Mouse (Mus musculus) embryonic facial prominence, embryonic 12.5 days (tissue): ENCODE data around the gene Rgp1. TPM values are rescaled to one million over a fixed set of nuclear protein-coding genes. Genes with fewer than 3 reads are reported as not detected.
A peak's percentile ranks its signal among the peaks of the same experiment; 100 is the strongest.

Experiments
- ATAC-seq: fragments of 200-750 bp; cut with Nextera tagmentation; 2 replicates; pipeline ENCODE4 v1.8.0; 2017; ENCODE audit not compliant: insufficient number of reproducible peaks, insufficient read depth, low FRiP score, low TSS enrichment
- H3K27ac ChIP-seq: fragments of 300-500 bp; sonication (generic); 2 replicates; pipeline ENCODE4 v1.5.1; 2016; ENCODE audit warnings: mild to moderate bottlenecking
- H3K27me3 ChIP-seq: fragments of 300-500 bp; sonication (generic); 2 replicates; pipeline ENCODE4 v1.6.1; 2016; ENCODE audit warnings: mild to moderate bottlenecking, moderate library complexity
- H3K36me3 ChIP-seq: fragments of 300-500 bp; sonication (generic); 2 replicates; pipeline ENCODE4 v1.6.1; 2016; ENCODE audit warnings: mild to moderate bottlenecking
- H3K4me1 ChIP-seq: fragments of 300-500 bp; sonication (generic); 2 replicates; pipeline ENCODE4 v1.6.1; 2016
- H3K4me2 ChIP-seq: fragments of 300-500 bp; sonication (generic); replicated peaks from 2 replicates; pipeline ENCODE4 v1.6.1; 2016; ENCODE audit warnings: mild to moderate bottlenecking, moderate library complexity
- H3K4me3 ChIP-seq: fragments of 300-500 bp; sonication (generic); 2 replicates; pipeline ENCODE4 v1.5.1; 2016; ENCODE audit warnings: mild to moderate bottlenecking
- H3K9ac ChIP-seq: fragments of 300-500 bp; sonication (generic); 2 replicates; pipeline ENCODE4 v1.6.1; 2016; ENCODE audit warnings: mild to moderate bottlenecking, moderate library complexity
- H3K9me3 ChIP-seq: fragments of 300-500 bp; sonication (generic); 2 replicates; pipeline ENCODE4 v1.6.1; 2016; ENCODE audit warnings: mild to moderate bottlenecking, moderate library complexity
- WGBS: fragments of 180-500 bp; shearing (Covaris S2); methylation state at CpG from one replicate; pipeline ENCODE4 v1.1.7; 2016; 5-methylcytosine and 5-hydroxymethylcytosine counted together
- polyA plus RNA-seq: library from polyadenylated mRNA; unstranded; fragments of >200 nt; fragmentation: Nextera tagmentation; extraction: Ambion mirVana; gene quantifications from 2 replicates; pipeline ENCODE4 v1.2.1, GENCODE M21; 2016

The Rgp1 gene
- polyA plus RNA-seq, 1 experiment from 2014 or later, result 33.8 TPM

GRCm38 (mm10) chr4:43563601-43563875 lies 15.0 kb upstream of the Rgp1 start:
- peak overlapping the region; percentile 82 for H3K4me2 ChIP-seq
- no peaks in the 10 kb centered on the region for H3K27me3 ChIP-seq
- peak overlapping the region; percentile 93 for H3K4me3 ChIP-seq
- ATAC-seq, result no peak
- no peaks in the 10 kb centered on the region for H3K9me3 ChIP-seq
- H3K36me3 ChIP-seq, result peaks cover 40% of the 10 kb centered on the region
- H3K9ac ChIP-seq, result peak overlapping the region; percentile 95; the same call in 1 of the 2 replicates
- WGBS, result 84% methylated on average over 4 of the region's 4 CpGs
- H3K27ac ChIP-seq, result no peak overlapping the region
- H3K4me1 ChIP-seq, result peaks cover 39% of the 10 kb centered on the region

- H3K4me2 ChIP-seq, result 0 out of 2 replicates have a peak overlapping the region, but pooled peaks have one; percentile 2
- H3K36me3 ChIP-seq, result peaks cover 47% of the 10 kb centered on the region
- no peaks in the 10 kb centered on the region for H3K9me3 ChIP-seq
- no peak overlapping the region for H3K9ac ChIP-seq
- ATAC-seq, result no peak
- 0 out of 2 replicates have a peak overlapping the region, but pooled peaks have one; percentile 13 for H3K4me3 ChIP-seq
- WGBS, result 51% methylated on average over 2 of the region's 2 CpGs
- no peaks in the 10 kb centered on the region for H3K27me3 ChIP-seq
- no peak overlapping the region for H3K27ac ChIP-seq
- peaks cover 32% of the 10 kb centered on the region for H3K4me1 ChIP-seq
Measured at GRCm38 (mm10) chr4:43564231-43564630, 14.3 kb upstream of the Rgp1 start.

GRCm38 (mm10) chr4:43567140-43567539 lies 11.4 kb upstream of the Rgp1 start:
- Histone ChIP-seq H3K9me3 (no peaks in the 10 kb centered on the region), H3K9ac (no peak overlapping the region), H3K4me3 (no peak overlapping the region), H3K27me3 (no peaks in the 10 kb centered on the region), H3K27ac (no peak overlapping the region), H3K4me1 (peaks cover 10% of the 10 kb centered on the region), H3K4me2 (no peak overlapping the region), H3K36me3 (peaks cover 76% of the 10 kb centered on the region)
- ATAC-seq, result no peak
- 97% methylated on average over 9 of the region's 9 CpGs for WGBS

GRCm38 (mm10) chr4:43571395-43572045 lies 7.0 kb upstream of the Rgp1 start:
- H3K27me3 ChIP-seq, result no peaks in the 10 kb centered on the region
- H3K4me1 ChIP-seq, result peaks cover 17% of the 10 kb centered on the region
- no peak overlapping the region for H3K4me2 ChIP-seq
- WGBS, result 84% methylated on average over 6 of the region's 6 CpGs
- H3K9ac ChIP-seq, result no peak overlapping the region
- no peaks in the 10 kb centered on the region for H3K9me3 ChIP-seq
- H3K4me3 ChIP-seq, result no peak overlapping the region
- ATAC-seq, result no peak
- peaks cover 80% of the 10 kb centered on the region for H3K36me3 ChIP-seq
- H3K27ac ChIP-seq, result no peak overlapping the region

- no peak overlapping the region for H3K4me3 ChIP-seq
- H3K27ac ChIP-seq, result no peak overlapping the region
- H3K27me3 ChIP-seq, result no peaks in the 10 kb centered on the region
- no peak overlapping the region for H3K4me2 ChIP-seq
- no peak for ATAC-seq
- H3K4me1 ChIP-seq, result peaks cover 32% of the 10 kb centered on the region
- H3K36me3 ChIP-seq, result peaks cover 60% of the 10 kb centered on the region
- 89% methylated on average over 4 of the region's 4 CpGs for WGBS
- no peaks in the 10 kb centered on the region for H3K9me3 ChIP-seq
- H3K9ac ChIP-seq, result no peak overlapping the region
Measured at GRCm38 (mm10) chr4:43573561-43573960, 5.0 kb upstream of the Rgp1 start.

- no peak overlapping the region for H3K9ac ChIP-seq
- H3K36me3 ChIP-seq, result peaks cover 42% of the 10 kb centered on the region
- H3K27me3 ChIP-seq, result no peaks in the 10 kb centered on the region
- no peak overlapping the region for H3K4me2 ChIP-seq
- no peak overlapping the region for H3K27ac ChIP-seq
- H3K4me3 ChIP-seq, result no peak overlapping the region
- 79% methylated on average over 2 of the region's 2 CpGs for WGBS
- peaks cover 40% of the 10 kb centered on the region for H3K4me1 ChIP-seq
- H3K9me3 ChIP-seq, result no peaks in the 10 kb centered on the region
- ATAC-seq, result no peak
Measured at GRCm38 (mm10) chr4:43575356-43575755, 3.2 kb upstream of the Rgp1 start.

GRCm38 (mm10) chr4:43577237-43577881 lies 1.2 kb upstream of the Rgp1 start:
- no peaks in the 10 kb centered on the region for H3K9me3 ChIP-seq
- H3K27me3 ChIP-seq, result no peaks in the 10 kb centered on the region
- no peak overlapping the region for H3K27ac ChIP-seq
- 47% methylated on average over 8 of the region's 8 CpGs for WGBS
- peaks cover 40% of the 10 kb centered on the region for H3K4me1 ChIP-seq
- H3K36me3 ChIP-seq, result peaks cover 41% of the 10 kb centered on the region
- H3K9ac ChIP-seq, result peak overlapping the region; percentile 82
- no peak for ATAC-seq
- peak overlapping the region; percentile 73 for H3K4me3 ChIP-seq
- peak overlapping the region; percentile 95 for H3K4me2 ChIP-seq

GRCm38 (mm10) chr4:43579256-43579655 lies 741 bp downstream of the Rgp1 start:
- H3K27ac ChIP-seq, result no peak overlapping the region
- peaks cover 41% of the 10 kb centered on the region for H3K36me3 ChIP-seq
- peak overlapping the region; percentile 95 for H3K4me2 ChIP-seq
- no peaks in the 10 kb centered on the region for H3K9me3 ChIP-seq
- H3K4me1 ChIP-seq, result peaks cover 40% of the 10 kb centered on the region
- peak overlapping the region; percentile 73 for H3K4me3 ChIP-seq
- peak overlapping the region; percentile 82 for H3K9ac ChIP-seq
- no peak for ATAC-seq
- H3K27me3 ChIP-seq, result no peaks in the 10 kb centered on the region
- 7% methylated on average over 10 of the region's 10 CpGs for WGBS

GRCm38 (mm10) chr4:43579731-43580130 lies 1.2 kb downstream of the Rgp1 start:
- Histone ChIP-seq H3K4me1 (peaks cover 40% of the 10 kb centered on the region), H3K36me3 (peaks cover 42% of the 10 kb centered on the region), H3K9ac (peak overlapping the region; percentile 82), H3K9me3 (no peaks in the 10 kb centered on the region), H3K27me3 (no peaks in the 10 kb centered on the region), H3K4me3 (peak overlapping the region; percentile 73), H3K27ac (no peak overlapping the region), H3K4me2 (peak overlapping the region; percentile 95)
- WGBS, result 86% methylated on average over 6 of the region's 6 CpGs
- ATAC-seq, result no peak

- H3K36me3 ChIP-seq, result peaks cover 39% of the 10 kb centered on the region
- H3K4me3 ChIP-seq, result no peak overlapping the region
- H3K4me2 ChIP-seq, result no peak overlapping the region
- H3K9me3 ChIP-seq, result no peaks in the 10 kb centered on the region
- no peak for ATAC-seq
- H3K4me1 ChIP-seq, result peaks cover 30% of the 10 kb centered on the region
- 94% methylated on average over 5 of the region's 5 CpGs for WGBS
- no peak overlapping the region for H3K9ac ChIP-seq
- no peaks in the 10 kb centered on the region for H3K27me3 ChIP-seq
- H3K27ac ChIP-seq, result no peak overlapping the region
Measured at GRCm38 (mm10) chr4:43580721-43581120, 2.2 kb downstream of the Rgp1 start.

GRCm38 (mm10) chr4:43581381-43581780 lies 2.9 kb downstream of the Rgp1 start:
- H3K27ac ChIP-seq, result no peak overlapping the region
- H3K4me2 ChIP-seq, result no peak overlapping the region
- no peaks in the 10 kb centered on the region for H3K9me3 ChIP-seq
- peaks cover 39% of the 10 kb centered on the region for H3K36me3 ChIP-seq
- peaks cover 24% of the 10 kb centered on the region for H3K4me1 ChIP-seq
- no peaks in the 10 kb centered on the region for H3K27me3 ChIP-seq
- WGBS, result 95% methylated on average over 12 of the region's 12 CpGs
- H3K4me3 ChIP-seq, result no peak overlapping the region
- no peak for ATAC-seq
- H3K9ac ChIP-seq, result no peak overlapping the region

- no peaks in the 10 kb centered on the region for H3K9me3 ChIP-seq
- peaks cover 39% of the 10 kb centered on the region for H3K36me3 ChIP-seq
- whole genome bisulfite sequencing, result 90% methylated on average over 5 of the region's 5 CpGs
Measured at GRCm38 (mm10) chr4:43582241-43582640, 3.7 kb downstream of the Rgp1 start.

More at GRCm38 (mm10) chr4:43582241-43582640, 3.7 kb downstream of the Rgp1 start:
- Histone ChIP-seq H3K27me3 (no peaks in the 10 kb centered on the region), H3K27ac (no peak overlapping the region), H3K4me1 (peaks cover 15% of the 10 kb centered on the region), H3K9ac (no peak overlapping the region), H3K4me2 (no peak overlapping the region), H3K4me3 (no peak overlapping the region)
- no peak for ATAC-seq
